Mouse (Mus musculus): ENCODE measurements around the gene Sh3bgrl3. TPM values are rescaled to one million over a fixed set of nuclear protein-coding genes. Genes with fewer than 3 reads are reported as not detected.
A peak's percentile ranks its signal among the peaks of the same experiment; 100 is the strongest.

Sh3bgrl3 gene
- total RNA-seq, 2 experiments from 2014 or later: 69.9 to 74.6 TPM

GRCm38 (mm10) chr4:134129482-134129881 is 893 bp upstream of the Sh3bgrl3 start:
- intact Hi-C loops (cut with DNase I): no loop called here
- DNase-seq: no peak

GRCm38 (mm10) chr4:134128983-134129362 is 384 bp upstream of the Sh3bgrl3 start:
- DNase-seq: no peak
- intact Hi-C loops (cut with DNase I): no loop called here

GRCm38 (mm10) chr4:134127793-134128192 is 796 bp downstream of the Sh3bgrl3 start:
- intact Hi-C loops (cut with DNase I): no loop called here
- DNase-seq: no peak

- intact Hi-C loops (cut with DNase I): no loop called here
- DNase-seq: no peak
These were observed 1.5 kb downstream of the Sh3bgrl3 start for GRCm38 (mm10) chr4:134127121-134127455.

GRCm38 (mm10) chr4:134126300-134127120 is 2.1 kb downstream of the Sh3bgrl3 start:
- no peak for DNase-seq
- intact Hi-C loops (cut with DNase I): no loop called here

GRCm38 (mm10) chr4:134125383-134126060 is 3.1 kb downstream of the Sh3bgrl3 start:
- intact Hi-C loops (cut with DNase I): no loop called here

GRCm38 (mm10) chr4:134123680-134124551 is 4.7 kb downstream of the Sh3bgrl3 start:
- intact Hi-C loops (cut with DNase I): loop anchor here (1.0 kb wide), 2 partner anchors 32 to 88 kb away; no protein-coding TSS in a partner anchor
- DNase-seq: peak; percentile 46 to 58

More at GRCm38 (mm10) chr4:134125383-134126060, 3.1 kb downstream of the Sh3bgrl3 start:
- DNase-seq: no peak

- DNase-seq: no peak
- intact Hi-C loops (cut with DNase I): loop anchor here (1.0 kb wide), 1 partner anchor 31 kb away; no protein-coding TSS in a partner anchor
These were observed 5.4 kb downstream of the Sh3bgrl3 start for GRCm38 (mm10) chr4:134123147-134123546.

GRCm38 (mm10) chr4:134122281-134122680 is 6.3 kb downstream of the Sh3bgrl3 start:
- intact Hi-C loops (cut with DNase I): no loop called here
- peak; percentile 45 to 53 for DNase-seq

- intact Hi-C loops (cut with DNase I): no loop called here
- DNase-seq: no peak
These were observed 7.0 kb downstream of the Sh3bgrl3 start for GRCm38 (mm10) chr4:134121571-134121970.

GRCm38 (mm10) chr4:134120916-134121315 is 7.7 kb downstream of the Sh3bgrl3 start:
- no peak for DNase-seq

GRCm38 (mm10) chr4:134120192-134120805 is 8.3 kb downstream of the Sh3bgrl3 start:
- DNase-seq: no peak
- intact Hi-C loops (cut with DNase I): no loop called here

More at GRCm38 (mm10) chr4:134120916-134121315, 7.7 kb downstream of the Sh3bgrl3 start:
- intact Hi-C loops (cut with DNase I): no loop called here

- intact Hi-C loops (cut with DNase I): no loop called here
- DNase-seq: no peak
These were observed 8.9 kb downstream of the Sh3bgrl3 start for GRCm38 (mm10) chr4:134119644-134120043.

GRCm38 (mm10) chr4:134119042-134119441 is 9.5 kb downstream of the Sh3bgrl3 start:
- intact Hi-C loops (cut with DNase I): no loop called here
- no peak for DNase-seq

- intact Hi-C loops (cut with DNase I): no loop called here
- DNase-seq: no peak
These were observed 10.3 kb downstream of the Sh3bgrl3 start for GRCm38 (mm10) chr4:134118126-134118800.

- DNase-seq: no peak
- intact Hi-C loops (cut with DNase I): no loop called here
These were observed 11.6 kb downstream of the Sh3bgrl3 start for GRCm38 (mm10) chr4:134117012-134117411.

GRCm38 (mm10) chr4:134116501-134116900 is 12.1 kb downstream of the Sh3bgrl3 start:
- no peak for DNase-seq
- intact Hi-C loops (cut with DNase I): no loop called here

- intact Hi-C loops (cut with DNase I): no loop called here
- DNase-seq: no peak
These were observed 13.1 kb downstream of the Sh3bgrl3 start for GRCm38 (mm10) chr4:134115215-134116144.

- DNase-seq: no peak
- intact Hi-C loops (cut with DNase I): no loop called here
These were observed 14.6 kb downstream of the Sh3bgrl3 start for GRCm38 (mm10) chr4:134114038-134114437.

Data from heart, postnatal 10 days (tissue).